Mouse (Mus musculus): ENCODE measurements around the gene Gm37240. TPM values are rescaled to one million over a fixed set of nuclear protein-coding genes. Genes with fewer than 3 reads are reported as not detected.

Gene Gm37240
- polyA plus RNA-seq, 1 experiment from 2014 or later: 0.43 TPM

DNA sequence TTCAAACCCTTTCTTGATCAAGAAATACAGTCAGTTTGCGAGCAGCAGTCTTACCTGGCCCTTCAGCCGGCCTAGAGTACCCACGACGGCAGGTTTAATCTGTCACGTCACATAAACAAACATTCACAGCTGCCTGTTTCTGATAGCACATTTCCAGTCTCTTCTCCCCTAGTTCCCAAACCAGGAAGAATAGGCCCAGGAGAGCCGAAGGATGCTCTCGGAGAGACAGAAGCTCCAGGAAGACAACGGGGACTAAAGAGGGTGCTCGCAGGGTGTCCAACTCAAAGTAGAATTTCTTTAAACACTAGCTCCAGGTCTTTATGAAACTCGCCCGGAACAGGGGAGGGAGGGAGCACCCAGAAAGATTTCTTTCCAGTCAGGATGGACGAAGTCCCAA, 1408.4 kb downstream of the Gm37240 start:
- H3K4me2 ChIP-seq (ENCODE audit: low read depth, low read length, severe bottlenecking): peak overlapping the region; percentile 99
- peak overlapping the region; percentile 61; the same call in 1 of the 2 replicates for H3K9ac ChIP-seq (ENCODE audit: low read length)
- no peaks in the 10 kb centered on the region for H3K9me3 ChIP-seq (ENCODE audit: control insufficient read depth, low read length)
- no peaks in the 10 kb centered on the region for H3K36me3 ChIP-seq (ENCODE audit: control insufficient read depth, insufficient read depth, low read length)
- WGBS: 4% methylated on average over 12 of the region's 12 CpGs
- peaks cover 29% of the 10 kb centered on the region for H3K27me3 ChIP-seq (ENCODE audit: control insufficient read depth, insufficient read depth, low read length)
- peak overlapping the region; percentile 60 for H3K4me3 ChIP-seq (ENCODE audit: low read depth, low read length)
- H3K27ac ChIP-seq (ENCODE audit: low read depth, low read length): no peak overlapping the region
- ATAC-seq (replicated peaks; ENCODE audit: low FRiP score): no peak
- peaks cover 9% of the 10 kb centered on the region; the same call in 1 of the 2 replicates for H3K4me1 ChIP-seq (replicated peaks; ENCODE audit: control insufficient read depth, insufficient read depth, low read length)
- DNase-seq (ENCODE audit: low spot score): no peak

GRCm38 (mm10) chr3:84478195-84478594, 1409.1 kb downstream of the Gm37240 start:
- Histone ChIP-seq H3K27me3 (ENCODE audit: control insufficient read depth, insufficient read depth, low read length) (peaks cover 29% of the 10 kb centered on the region), H3K4me3 (ENCODE audit: low read depth, low read length) (peak overlapping the region; percentile 60; the same call in 1 of the 2 replicates)
- DNase-seq (ENCODE audit: low spot score): no peak

GRCm38 (mm10) chr3:84477498-84477897, 1409.8 kb downstream of the Gm37240 start:
- no peak for DNase-seq (ENCODE audit: low spot score)
- Histone ChIP-seq H3K36me3 (ENCODE audit: control insufficient read depth, insufficient read depth, low read length) (no peaks in the 10 kb centered on the region), H3K27me3 (ENCODE audit: control insufficient read depth, insufficient read depth, low read length) (peaks cover 29% of the 10 kb centered on the region), H3K4me2 (ENCODE audit: low read depth, low read length, severe bottlenecking) (no peak overlapping the region), H3K4me3 (ENCODE audit: low read depth, low read length) (no peak overlapping the region), H3K27ac (ENCODE audit: low read depth, low read length) (no peak overlapping the region), H3K9me3 (ENCODE audit: control insufficient read depth, low read length) (no peaks in the 10 kb centered on the region), H3K4me1 (replicated peaks; ENCODE audit: control insufficient read depth, insufficient read depth, low read length) (peaks cover 9% of the 10 kb centered on the region; the same call in 1 of the 2 replicates), H3K9ac (ENCODE audit: low read length) (no peak overlapping the region)
- 89% methylated on average over 1 of the region's 1 CpGs for WGBS
- no peak for ATAC-seq (replicated peaks; ENCODE audit: low FRiP score)

More at GRCm38 (mm10) chr3:84478195-84478594, 1409.1 kb downstream of the Gm37240 start:
- Histone ChIP-seq H3K4me1 (replicated peaks; ENCODE audit: control insufficient read depth, insufficient read depth, low read length) (peaks cover 9% of the 10 kb centered on the region; the same call in 1 of the 2 replicates), H3K9me3 (ENCODE audit: control insufficient read depth, low read length) (no peaks in the 10 kb centered on the region), H3K9ac (ENCODE audit: low read length) (no peak overlapping the region), H3K4me2 (ENCODE audit: low read depth, low read length, severe bottlenecking) (no peak overlapping the region), H3K36me3 (ENCODE audit: control insufficient read depth, insufficient read depth, low read length) (no peaks in the 10 kb centered on the region), H3K27ac (ENCODE audit: low read depth, low read length) (no peak overlapping the region)
- 8% methylated on average over 7 of the region's 7 CpGs for WGBS
- no peak for ATAC-seq (replicated peaks; ENCODE audit: low FRiP score)

DNA sequence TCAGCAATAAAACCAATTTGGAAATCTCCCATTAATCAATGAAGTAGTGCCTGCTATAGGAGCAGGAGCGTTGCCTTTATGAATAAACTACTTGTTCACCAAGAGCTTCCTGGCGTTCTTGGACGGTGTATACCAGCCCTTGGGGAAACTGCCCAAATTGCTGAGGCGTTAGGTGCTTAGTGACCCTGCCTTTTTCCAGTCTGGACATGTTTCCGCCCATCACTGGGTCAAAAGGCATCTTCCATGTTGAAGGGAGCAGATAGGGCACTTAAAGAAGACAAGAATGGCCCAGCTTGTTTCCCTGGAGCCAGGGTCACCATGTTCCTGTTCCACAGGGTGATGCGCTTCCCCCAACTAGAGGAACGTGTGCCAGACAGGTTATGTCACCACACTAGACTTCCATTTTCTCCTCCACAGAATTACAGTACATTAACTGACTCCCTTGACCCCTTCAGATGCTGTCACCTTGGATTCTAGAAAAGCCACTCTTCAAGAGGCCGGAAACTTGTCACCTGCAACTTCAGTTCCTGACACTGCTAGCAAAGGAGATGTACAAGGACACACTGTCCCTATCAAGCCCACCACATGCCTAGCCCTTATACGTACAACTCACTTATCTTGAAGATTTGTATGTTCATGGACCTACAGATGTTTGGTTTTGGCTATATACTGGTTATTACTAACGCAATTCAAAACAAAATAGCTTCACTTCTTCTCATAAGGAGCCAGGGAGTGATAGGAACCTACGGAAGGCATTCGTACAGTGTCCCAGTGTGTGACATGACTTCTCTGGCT, 1412.1 kb downstream of the Gm37240 start:
- no peak overlapping the region for H3K4me3 ChIP-seq (ENCODE audit: low read depth, low read length)
- peaks cover 24% of the 10 kb centered on the region for H3K27me3 ChIP-seq (ENCODE audit: control insufficient read depth, insufficient read depth, low read length)
- H3K4me1 ChIP-seq (replicated peaks; ENCODE audit: control insufficient read depth, insufficient read depth, low read length): peaks cover 6% of the 10 kb centered on the region; the same call in 1 of the 2 replicates
- H3K27ac ChIP-seq (ENCODE audit: low read depth, low read length): no peak overlapping the region
- 88% methylated on average over 12 of the region's 12 CpGs for WGBS
- no peaks in the 10 kb centered on the region for H3K9me3 ChIP-seq (ENCODE audit: control insufficient read depth, low read length)
- H3K9ac ChIP-seq (ENCODE audit: low read length): no peak overlapping the region
- DNase-seq (ENCODE audit: low spot score): no peak
- no peak overlapping the region for H3K4me2 ChIP-seq (ENCODE audit: low read depth, low read length, severe bottlenecking)
- no peaks in the 10 kb centered on the region for H3K36me3 ChIP-seq (ENCODE audit: control insufficient read depth, insufficient read depth, low read length)
- ATAC-seq (replicated peaks; ENCODE audit: low FRiP score): no peak

GRCm38 (mm10) chr3:84474398-84474797, 1412.9 kb downstream of the Gm37240 start:
- Histone ChIP-seq H3K9ac (ENCODE audit: low read length) (no peak overlapping the region), H3K27me3 (ENCODE audit: control insufficient read depth, insufficient read depth, low read length) (peaks cover 22% of the 10 kb centered on the region), H3K27ac (ENCODE audit: low read depth, low read length) (no peak overlapping the region), H3K4me2 (ENCODE audit: low read depth, low read length, severe bottlenecking) (no peak overlapping the region), H3K9me3 (ENCODE audit: control insufficient read depth, low read length) (no peaks in the 10 kb centered on the region), H3K4me1 (replicated peaks; ENCODE audit: control insufficient read depth, insufficient read depth, low read length) (peaks cover 6% of the 10 kb centered on the region; the same call in 1 of the 2 replicates), H3K4me3 (ENCODE audit: low read depth, low read length) (no peak overlapping the region), H3K36me3 (ENCODE audit: control insufficient read depth, insufficient read depth, low read length) (no peaks in the 10 kb centered on the region)
- ATAC-seq (replicated peaks; ENCODE audit: low FRiP score): no peak
- WGBS: 87% methylated on average over 6 of the region's 6 CpGs
- DNase-seq (ENCODE audit: low spot score): no peak

- Histone ChIP-seq H3K36me3 (ENCODE audit: control insufficient read depth, insufficient read depth, low read length) (no peaks in the 10 kb centered on the region), H3K9ac (ENCODE audit: low read length) (no peak overlapping the region)
- no peak for DNase-seq (ENCODE audit: low spot score)
Measured at GRCm38 (mm10) chr3:84472955-84473354, 1414.4 kb downstream of the Gm37240 start.

GRCm38 (mm10) chr3:84472527-84472926, 1414.8 kb downstream of the Gm37240 start:
- WGBS: 64% methylated on average over 3 of the region's 3 CpGs
- H3K4me3 ChIP-seq (ENCODE audit: low read depth, low read length): no peak overlapping the region
- no peaks in the 10 kb centered on the region for H3K36me3 ChIP-seq (ENCODE audit: control insufficient read depth, insufficient read depth, low read length)
- no peak overlapping the region for H3K27ac ChIP-seq (ENCODE audit: low read depth, low read length)
- no peak overlapping the region for H3K9ac ChIP-seq (ENCODE audit: low read length)
- no peaks in the 10 kb centered on the region for H3K4me1 ChIP-seq (replicated peaks; ENCODE audit: control insufficient read depth, insufficient read depth, low read length)
- H3K4me2 ChIP-seq (ENCODE audit: low read depth, low read length, severe bottlenecking): no peak overlapping the region
- no peaks in the 10 kb centered on the region for H3K9me3 ChIP-seq (ENCODE audit: control insufficient read depth, low read length)
- no peak for ATAC-seq (replicated peaks; ENCODE audit: low FRiP score)
- peaks cover 6% of the 10 kb centered on the region for H3K27me3 ChIP-seq (ENCODE audit: control insufficient read depth, insufficient read depth, low read length)
- no peak for DNase-seq (ENCODE audit: low spot score)

More at GRCm38 (mm10) chr3:84472955-84473354, 1414.4 kb downstream of the Gm37240 start:
- Histone ChIP-seq H3K4me1 (replicated peaks; ENCODE audit: control insufficient read depth, insufficient read depth, low read length) (no peaks in the 10 kb centered on the region), H3K4me2 (ENCODE audit: low read depth, low read length, severe bottlenecking) (no peak overlapping the region), H3K27ac (ENCODE audit: low read depth, low read length) (no peak overlapping the region), H3K4me3 (ENCODE audit: low read depth, low read length) (no peak overlapping the region), H3K9me3 (ENCODE audit: control insufficient read depth, low read length) (no peaks in the 10 kb centered on the region), H3K27me3 (ENCODE audit: control insufficient read depth, insufficient read depth, low read length) (peaks cover 11% of the 10 kb centered on the region)
- 82% methylated on average over 5 of the region's 5 CpGs for WGBS
- ATAC-seq (replicated peaks; ENCODE audit: low FRiP score): no peak

DNA sequence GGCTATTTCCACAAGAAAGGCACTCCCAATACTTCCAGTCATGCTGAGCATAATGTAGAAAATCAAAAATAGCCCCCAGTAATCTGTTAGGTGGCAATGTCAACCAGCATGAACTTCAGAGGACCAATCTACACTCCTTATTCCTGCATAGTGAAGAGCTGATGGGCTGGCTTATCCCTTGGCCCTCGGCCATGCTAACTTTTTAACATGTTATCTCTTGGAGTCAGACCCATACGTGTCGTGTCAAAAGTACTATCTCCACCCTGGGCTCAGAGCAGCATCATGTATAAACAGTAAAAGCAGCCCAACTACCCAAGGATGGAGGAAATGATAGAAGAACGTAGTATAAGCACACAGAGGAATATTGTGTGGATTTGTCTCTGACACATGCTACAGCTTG, 1416.2 kb downstream of the Gm37240 start:
- H3K4me1 ChIP-seq (replicated peaks; ENCODE audit: control insufficient read depth, insufficient read depth, low read length): no peaks in the 10 kb centered on the region
- H3K9me3 ChIP-seq (ENCODE audit: control insufficient read depth, low read length): no peaks in the 10 kb centered on the region
- no peaks in the 10 kb centered on the region for H3K27me3 ChIP-seq (ENCODE audit: control insufficient read depth, insufficient read depth, low read length)
- no peak overlapping the region for H3K27ac ChIP-seq (ENCODE audit: low read depth, low read length)
- H3K36me3 ChIP-seq (ENCODE audit: control insufficient read depth, insufficient read depth, low read length): no peaks in the 10 kb centered on the region
- H3K9ac ChIP-seq (ENCODE audit: low read length): no peak overlapping the region
- no peak for DNase-seq (ENCODE audit: low spot score)
- H3K4me2 ChIP-seq (ENCODE audit: low read depth, low read length, severe bottlenecking): no peak overlapping the region
- H3K4me3 ChIP-seq (ENCODE audit: low read depth, low read length): no peak overlapping the region
- 90% methylated on average over 4 of the region's 4 CpGs for WGBS
- no peak for ATAC-seq (replicated peaks; ENCODE audit: low FRiP score)

GRCm38 (mm10) chr3:84468111-84468453, 1419.2 kb downstream of the Gm37240 start:
- H3K27ac ChIP-seq (ENCODE audit: low read depth, low read length): no peak overlapping the region
- no peak overlapping the region for H3K4me2 ChIP-seq (ENCODE audit: low read depth, low read length, severe bottlenecking)
- 36% methylated on average over 4 of the region's 4 CpGs for WGBS
- no peak overlapping the region for H3K9ac ChIP-seq (ENCODE audit: low read length)
- ATAC-seq (replicated peaks; ENCODE audit: low FRiP score) (no peak), DNase-seq (ENCODE audit: low spot score) (no peak)
- H3K4me1 ChIP-seq (replicated peaks; ENCODE audit: control insufficient read depth, insufficient read depth, low read length): no peaks in the 10 kb centered on the region
- no peak overlapping the region for H3K4me3 ChIP-seq (ENCODE audit: low read depth, low read length)
- H3K36me3 ChIP-seq (ENCODE audit: control insufficient read depth, insufficient read depth, low read length): no peaks in the 10 kb centered on the region
- H3K27me3 ChIP-seq (ENCODE audit: control insufficient read depth, insufficient read depth, low read length): no peaks in the 10 kb centered on the region
- H3K9me3 ChIP-seq (ENCODE audit: control insufficient read depth, low read length): no peaks in the 10 kb centered on the region

All from forebrain, embryonic 11.5 days (tissue).